8 mouse cellular contexts compared by ENCODE assay signal in genomic region chr1:132431716-132432115, GRCm38 (mm10). TPM values are rescaled to one million over a fixed set of nuclear protein-coding genes. Genes with fewer than 3 reads are reported as not detected.
DNase-seq lines count a peak whose midpoint lies in the region; ATAC-seq lines count a peak whose summit lies in the region.

No protein-coding gene starts in this region.

- no peak overlapping the region for H3K4me2 ChIP-seq in forebrain, embryonic 13.5 days
- no peak overlapping the region for H3K4me2 ChIP-seq in hindbrain, embryonic 14.5 days (replicated peaks)

- 65% methylated on average over 9 of the region's 9 CpGs for WGBS in forebrain, embryonic 13.5 days
- 91% methylated on average over 9 of the region's 9 CpGs for WGBS in forebrain, embryonic 10.5 days
- WGBS in hindbrain, embryonic 14.5 days, result 71% methylated on average over 9 of the region's 9 CpGs

- H3K9me3 ChIP-seq in forebrain, embryonic 13.5 days (replicated peaks), result no peaks in the 10 kb centered on the region
- no peaks in the 10 kb centered on the region for H3K9me3 ChIP-seq in forebrain, embryonic 10.5 days
- no peaks in the 10 kb centered on the region for H3K9me3 ChIP-seq in hindbrain, embryonic 14.5 days (ENCODE audit: control insufficient read depth, low read length)

- no peak for DNase-seq in forebrain, embryonic 10.5 days (ENCODE audit: extremely low spot score, low spot score)
- DNase-seq in right cerebral cortex, adult 18-20 months, result peak; percentile 63
- DNase-seq in right cerebral cortex, postnatal 25 days, result no peak
- no peak for DNase-seq in hindbrain, embryonic 14.5 days (ENCODE audit: low spot score)
- DNase-seq in left cerebral cortex, postnatal 36 days (ENCODE audit: low spot score in 2 of 2), result peak; percentile 18 to 27
- no peak for DNase-seq in embryo, embryonic 10 days (ENCODE audit: low spot score)
- DNase-seq in thymus, postnatal 0 days (ENCODE audit: low spot score), result no peak

- ATAC-seq in forebrain, embryonic 13.5 days, result peak; percentile 36; the same call in 1 of the 2 replicates
- no peak for ATAC-seq in hindbrain, embryonic 14.5 days (ENCODE audit: low FRiP score)

- H3K27ac ChIP-seq in forebrain, embryonic 13.5 days, result peak overlapping the region; percentile 62
- H3K27ac ChIP-seq in forebrain, embryonic 10.5 days, result no peak overlapping the region
- peak overlapping the region; percentile 44 for H3K27ac ChIP-seq in hindbrain, embryonic 14.5 days

- no peak overlapping the region for H3K4me3 ChIP-seq in forebrain, embryonic 13.5 days
- H3K4me3 ChIP-seq in forebrain, embryonic 10.5 days, result no peak overlapping the region
- no peak overlapping the region for H3K4me3 ChIP-seq in hindbrain, embryonic 14.5 days (replicated peaks; ENCODE audit: low read length)

- no peaks in the 10 kb centered on the region for H3K27me3 ChIP-seq in forebrain, embryonic 13.5 days
- H3K27me3 ChIP-seq in forebrain, embryonic 10.5 days (ENCODE audit: poor library complexity, severe bottlenecking), result no peaks in the 10 kb centered on the region
- H3K27me3 ChIP-seq in hindbrain, embryonic 14.5 days (ENCODE audit: control insufficient read depth, insufficient read depth, low read length), result no peaks in the 10 kb centered on the region

- intact Hi-C loops in left cerebral cortex, postnatal 36 days (cut with DNase I), result no loop called here

- H3K9ac ChIP-seq in forebrain, embryonic 13.5 days, result no peak overlapping the region; the same call in 1 of the 2 replicates
- H3K9ac ChIP-seq in hindbrain, embryonic 14.5 days, result no peak overlapping the region

- peaks cover 32% of the 10 kb centered on the region for H3K4me1 ChIP-seq in forebrain, embryonic 13.5 days
- peaks cover 8% of the 10 kb centered on the region for H3K4me1 ChIP-seq in forebrain, embryonic 10.5 days
- peaks cover 27% of the 10 kb centered on the region for H3K4me1 ChIP-seq in hindbrain, embryonic 14.5 days (replicated peaks; ENCODE audit: control insufficient read depth, insufficient read depth, low read length)

- peaks cover 21% of the 10 kb centered on the region for H3K36me3 ChIP-seq in forebrain, embryonic 13.5 days (ENCODE audit: poor library complexity, severe bottlenecking)
- peaks cover 20% of the 10 kb centered on the region for H3K36me3 ChIP-seq in forebrain, embryonic 10.5 days (replicated peaks)
- peaks cover 10% of the 10 kb centered on the region for H3K36me3 ChIP-seq in hindbrain, embryonic 14.5 days (replicated peaks; ENCODE audit: control insufficient read depth, insufficient read depth)

RNA-seq across cellular contexts. Expression of gene Dstyk, which starts 14.4 kb away (rescaled TPM):
- 10.5 and 12.5 TPM in 2 replicates for polyA plus RNA-seq in forebrain, embryonic 13.5 days (2015; fragmentation: Nextera tagmentation; extraction: Ambion mirVana)
- 14.4 and 14.9 TPM in 2 replicates for polyA plus RNA-seq in forebrain, embryonic 10.5 days (2016; fragmentation: Nextera tagmentation; extraction: Ambion mirVana)
- polyA plus RNA-seq in hindbrain, embryonic 14.5 days (2014; fragmentation: Nextera tagmentation; extraction: Ambion mirVana), result 10.0 and 10.4 TPM in 2 replicates
- total RNA-seq in left cerebral cortex, postnatal 36 days (2021), result 10 to 100 TPM; 40.4 to 46.8 TPM
- 4.4 and 4.8 TPM in 2 replicates for polyA plus RNA-seq in thymus, postnatal 0 days (2015; fragmentation: Nextera tagmentation; extraction: Ambion mirVana)

RNA-seq across cellular contexts. Expression of gene Tmcc2, which starts 40.6 kb away (rescaled TPM):
- 16.7 and 19.7 TPM in 2 replicates for polyA plus RNA-seq in forebrain, embryonic 13.5 days (2015; fragmentation: Nextera tagmentation; extraction: Ambion mirVana)
- 7.9 and 8.8 TPM in 2 replicates for polyA plus RNA-seq in forebrain, embryonic 10.5 days (2016; fragmentation: Nextera tagmentation; extraction: Ambion mirVana)
- 31.0 and 33.9 TPM in 2 replicates for polyA plus RNA-seq in hindbrain, embryonic 14.5 days (2014; fragmentation: Nextera tagmentation; extraction: Ambion mirVana)
- total RNA-seq in left cerebral cortex, postnatal 36 days (2021), result 100 to 1,000 TPM; 171 to 173 TPM
- 0.74 and 0.86 TPM in 2 replicates for polyA plus RNA-seq in thymus, postnatal 0 days (2015; fragmentation: Nextera tagmentation; extraction: Ambion mirVana)

RNA-seq across cellular contexts. Expression of gene Rbbp5, which starts 45.4 kb away (rescaled TPM):
- 53.8 and 55.6 TPM in 2 replicates for polyA plus RNA-seq in forebrain, embryonic 13.5 days (2015; fragmentation: Nextera tagmentation; extraction: Ambion mirVana)
- polyA plus RNA-seq in forebrain, embryonic 10.5 days (2016; fragmentation: Nextera tagmentation; extraction: Ambion mirVana), result 61.9 and 64.1 TPM in 2 replicates
- 40.9 and 47.3 TPM in 2 replicates for polyA plus RNA-seq in hindbrain, embryonic 14.5 days (2014; fragmentation: Nextera tagmentation; extraction: Ambion mirVana)
- total RNA-seq in left cerebral cortex, postnatal 36 days (2021), result 10 to 100 TPM; 49.3 to 66.3 TPM
- polyA plus RNA-seq in thymus, postnatal 0 days (2015; fragmentation: Nextera tagmentation; extraction: Ambion mirVana), result 41.3 and 44.7 TPM in 2 replicates

Comparison
In these comparisons a context has a peak if more than half of its experiments do, and no peak if none do; other contexts are left out.
1. DNase-seq: peak in right cerebral cortex, adult 18-20 months (single experiment) and left cerebral cortex, postnatal 36 days (2 of 2); none in forebrain, embryonic 10.5 days (single experiment), right cerebral cortex, postnatal 25 days (single experiment), hindbrain, embryonic 14.5 days (single experiment), embryo, embryonic 10 days (single experiment) and thymus, postnatal 0 days (single experiment).